33 mouse cellular contexts compared by ENCODE assay signal in genomic region chr3:88521156-88521555, GRCm38 (mm10). TPM values are rescaled to one million over a fixed set of nuclear protein-coding genes. Genes with fewer than 3 reads are reported as not detected.
"Had no signal": no experiment of that assay in that cellular context is flagged by ENCODE, and none has a peak within 500 bp of the region (broad histone marks: within the 10 kb centered on the region; RNA-seq: fewer than 3 reads in every experiment).

No protein-coding gene starts in this region.

- ATAC-seq: hindbrain, postnatal 0 days had no signal

- H3K36me3 ChIP-seq: heart, embryonic 15.5 days; hindbrain, embryonic 15.5 days had no signal

- H3K9ac ChIP-seq: heart, embryonic 13.5 days; heart, embryonic 15.5 days; hindbrain, embryonic 13.5 days; hindbrain, embryonic 15.5 days; kidney, embryonic 15.5 days; limb, embryonic 13.5 days; limb, embryonic 15.5 days; liver, embryonic 12.5 days had no signal

- H3K4me2 ChIP-seq: heart, embryonic 11.5 days; heart, embryonic 13.5 days; heart, embryonic 15.5 days; hindbrain, embryonic 13.5 days; hindbrain, embryonic 15.5 days; kidney, embryonic 15.5 days; limb, embryonic 13.5 days; limb, embryonic 15.5 days; liver, embryonic 12.5 days had no signal

- DNase-seq: gastrocnemius, adult 2 months; gastrocnemius, postnatal 10 days; gastrocnemius, postnatal 25 days; heart, postnatal 14 days; heart, postnatal 36 days; kidney, adult 11 months; kidney, adult 2 months; kidney, adult 9 months; kidney, postnatal 14 days; kidney, postnatal 36 days; layer of hippocampus, adult 9-11 months; layer of hippocampus, postnatal 36 days; left cerebral cortex, postnatal 4 days had no signal

- H3K27me3 ChIP-seq: heart, embryonic 15.5 days; hindbrain, embryonic 13.5 days; hindbrain, embryonic 15.5 days; kidney, embryonic 15.5 days; limb, embryonic 13.5 days; limb, embryonic 15.5 days had no signal

- H3K27ac ChIP-seq: heart, embryonic 13.5 days; heart, embryonic 15.5 days; hindbrain, embryonic 13.5 days; hindbrain, embryonic 15.5 days; hindbrain, postnatal 0 days; kidney, embryonic 15.5 days; kidney, postnatal 0 days; limb, embryonic 13.5 days; liver, embryonic 12.5 days had no signal

- H3K9me3 ChIP-seq: heart, embryonic 13.5 days; heart, embryonic 15.5 days; hindbrain, embryonic 13.5 days; hindbrain, embryonic 15.5 days; kidney, embryonic 15.5 days; limb, embryonic 13.5 days; limb, embryonic 15.5 days; liver, embryonic 12.5 days had no signal

- H3K4me3 ChIP-seq: gastrocnemius, adult 2 months; heart, embryonic 13.5 days; heart, embryonic 15.5 days; hindbrain, embryonic 13.5 days; hindbrain, embryonic 15.5 days; kidney, embryonic 15.5 days; limb, embryonic 13.5 days; limb, embryonic 15.5 days; liver, embryonic 12.5 days had no signal

RNA-seq across cellular contexts. Expression of gene Rab25, which starts 26.9 kb away (rescaled TPM):
- total RNA-seq: gastrocnemius, adult 2 months; gastrocnemius, postnatal 10 days; gastrocnemius, postnatal 25 days; heart, adult 8-10 months; heart, postnatal 36 days; hematopoietic stem cell, adult 5-6 weeks; hindbrain, postnatal 0 days; layer of hippocampus, adult 18-20 months; layer of hippocampus, postnatal 14 days; left cerebral cortex, adult 18-20 months; left cerebral cortex, adult 8-10 months; left cerebral cortex, postnatal 10 days; left cerebral cortex, postnatal 25 days had no signal
- polyA plus RNA-seq: heart, embryonic 11.5 days; heart, postnatal 0 days; hindbrain, embryonic 13.5 days had no signal
